Mouse (Mus musculus): ENCODE measurements around the gene Lmo7. TPM values are rescaled to one million over a fixed set of nuclear protein-coding genes. Genes with fewer than 3 reads are reported as not detected.

Lmo7 gene
- total RNA-seq, 1 experiment, result 19.4 TPM

DNA sequence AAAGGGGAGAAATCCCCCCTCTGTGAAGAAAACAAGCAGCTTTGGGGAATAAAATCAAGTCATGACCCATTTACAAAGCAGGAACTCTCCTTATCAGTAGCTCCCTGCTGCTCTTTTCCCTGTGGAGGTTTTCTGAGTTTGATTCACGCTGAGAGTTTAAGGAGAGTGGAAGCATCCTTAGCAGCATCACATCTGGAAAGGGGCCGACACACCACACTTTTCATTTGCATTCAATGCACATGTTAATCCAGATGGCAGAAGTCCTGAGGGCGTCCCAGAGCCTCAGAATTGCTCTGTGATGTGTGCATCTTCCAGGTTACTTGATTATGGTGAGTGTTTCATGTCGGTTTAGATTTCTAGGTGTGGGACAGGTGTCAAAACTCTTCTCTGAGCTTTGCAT, 25.7 kb downstream of the Lmo7 start:
- in situ Hi-C loops (cut with MboI; ENCODE audit: low sequenced_read_pairs in 2 of 2, unreplicated experiment in 2 of 2), result no loop called here
- H3K36me3 ChIP-seq (ENCODE audit: control insufficient read depth, insufficient read depth, low read length, poor library complexity, severe bottlenecking), result no peaks in the 10 kb centered on the region
- peaks cover 0 to 5% of the 10 kb centered on the region in 2 experiments; a peak in 1 of 4 replicates for H3K4me1 ChIP-seq (ENCODE audit: control insufficient read depth in 2 of 2, insufficient read depth in 2 of 2, low read length in 2 of 2, poor library complexity in 1 of 2)
- no peak overlapping the region for H3K4me3 ChIP-seq (ENCODE audit: insufficient read depth in 1 of 2, low read depth in 1 of 2, low read length in 2 of 2, poor library complexity in 1 of 2, severe bottlenecking in 1 of 2)
- no peaks in the 10 kb centered on the region for H3K9me3 ChIP-seq (ENCODE audit: control insufficient read depth, insufficient read depth, low read depth, low read length)
- DNase-seq (ENCODE audit: low read depth, low spot score), result no peak
- H3K27ac ChIP-seq (ENCODE audit: insufficient read depth, low read depth, low read length, poor library complexity, severe bottlenecking), result no peak overlapping the region
- TF ChIP-seq ZC3H11A (IDR thresholded peaks at IDR 0.05; ENCODE audit: borderline replicate concordance, low read depth, low read length) (no peak), CHD2 (IDR thresholded peaks at IDR 0.05; ENCODE audit: low read depth, low read length) (no peak), ZNF384 (IDR thresholded peaks at IDR 0.05; ENCODE audit: low read depth, low read length) (no peak), HCFC1 (IDR thresholded peaks at IDR 0.05; ENCODE audit: borderline replicate concordance, insufficient read depth, low read length) (no peak), MAFK (IDR thresholded peaks at IDR 0.05; ENCODE audit: insufficient read depth, low read depth, low read length) (no peak)
- H3K9ac ChIP-seq (ENCODE audit: insufficient read depth, low read depth, low read length, poor library complexity, severe bottlenecking), result no peak overlapping the region

DNA sequence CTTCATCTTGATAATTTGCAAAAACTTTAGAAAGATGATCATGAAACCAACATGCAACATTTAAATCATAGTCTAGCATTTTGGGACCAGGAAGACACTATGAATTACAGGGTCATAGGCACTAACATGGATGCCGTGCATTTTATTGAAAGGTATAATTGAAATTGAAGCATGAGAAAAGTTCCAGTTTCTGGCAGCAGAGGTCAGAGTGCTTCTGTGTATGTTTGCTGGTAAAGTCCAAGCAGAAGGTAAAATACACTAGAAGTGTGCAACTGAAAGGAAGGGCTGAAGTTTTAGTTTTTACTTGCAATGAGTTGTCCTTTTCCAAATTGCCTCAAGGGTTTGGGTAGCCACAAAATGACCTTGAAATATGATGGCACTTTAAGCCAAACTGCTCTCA, 32.5 kb downstream of the Lmo7 start:
- Histone ChIP-seq H3K9ac (ENCODE audit: insufficient read depth, low read depth, low read length, poor library complexity, severe bottlenecking) (no peak overlapping the region), H3K4me3 (ENCODE audit: insufficient read depth in 1 of 2, low read depth in 1 of 2, low read length in 2 of 2, poor library complexity in 1 of 2, severe bottlenecking in 1 of 2) (no peak overlapping the region), H3K9me3 (ENCODE audit: control insufficient read depth, insufficient read depth, low read depth, low read length) (no peaks in the 10 kb centered on the region), H3K27ac (ENCODE audit: insufficient read depth, low read depth, low read length, poor library complexity, severe bottlenecking) (no peak overlapping the region), H3K36me3 (ENCODE audit: control insufficient read depth, insufficient read depth, low read length, poor library complexity, severe bottlenecking) (no peaks in the 10 kb centered on the region), H3K4me1 (ENCODE audit: control insufficient read depth in 2 of 2, insufficient read depth in 2 of 2, low read length in 2 of 2, poor library complexity in 1 of 2) (peaks cover 0 to 4% of the 10 kb centered on the region in 2 experiments; a peak in 1 of 4 replicates)
- TF ChIP-seq ZNF384 (IDR thresholded peaks at IDR 0.05; ENCODE audit: low read depth, low read length), result no peak
- no peak for TF ChIP-seq CHD2 (IDR thresholded peaks at IDR 0.05; ENCODE audit: low read depth, low read length)
- TF ChIP-seq MAFK (IDR thresholded peaks at IDR 0.05; ENCODE audit: insufficient read depth, low read depth, low read length), result no peak
- no peak for TF ChIP-seq ZC3H11A (IDR thresholded peaks at IDR 0.05; ENCODE audit: borderline replicate concordance, low read depth, low read length)
- TF ChIP-seq HCFC1 (IDR thresholded peaks at IDR 0.05; ENCODE audit: borderline replicate concordance, insufficient read depth, low read length), result no peak
- DNase-seq (ENCODE audit: low read depth, low spot score), result no peak
- in situ Hi-C loops (cut with MboI; ENCODE audit: low sequenced_read_pairs in 2 of 2, unreplicated experiment in 2 of 2), result no loop called here

DNA sequence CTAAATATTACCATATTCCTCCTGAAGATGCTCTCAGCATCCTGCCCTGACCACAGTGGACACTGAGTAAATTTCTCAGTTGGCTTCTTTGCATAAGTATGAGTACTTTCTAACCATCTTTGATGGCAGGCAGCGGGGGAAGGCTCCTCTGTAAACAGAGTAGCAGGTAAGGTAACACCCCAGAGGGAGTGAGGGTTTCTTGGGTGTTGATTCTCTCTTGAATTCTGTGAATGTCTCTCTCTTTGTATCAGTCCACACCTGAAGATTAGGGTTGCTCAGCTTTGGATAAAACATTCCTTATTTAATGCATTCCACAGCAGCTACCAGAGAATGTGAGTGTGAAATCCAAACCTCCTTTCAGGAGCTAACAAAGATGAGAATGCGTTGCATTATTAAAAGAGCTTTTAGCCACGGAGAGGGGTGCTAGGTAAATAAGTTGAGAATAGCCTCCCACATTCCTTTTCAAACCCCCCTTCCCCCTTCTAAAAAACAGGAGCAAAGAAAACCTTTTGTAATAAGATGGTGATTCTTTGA, 34.1 kb downstream of the Lmo7 start:
- Histone ChIP-seq H3K9me3 (ENCODE audit: control insufficient read depth, insufficient read depth, low read depth, low read length) (no peaks in the 10 kb centered on the region), H3K4me1 (ENCODE audit: control insufficient read depth in 2 of 2, insufficient read depth in 2 of 2, low read length in 2 of 2, poor library complexity in 1 of 2) (peaks cover 0 to 7% of the 10 kb centered on the region in 2 experiments; a peak in 2 of 4 replicates), H3K9ac (ENCODE audit: insufficient read depth, low read depth, low read length, poor library complexity, severe bottlenecking) (no peak overlapping the region), H3K4me3 (ENCODE audit: insufficient read depth in 1 of 2, low read depth in 1 of 2, low read length in 2 of 2, poor library complexity in 1 of 2, severe bottlenecking in 1 of 2) (no peak overlapping the region), H3K36me3 (ENCODE audit: control insufficient read depth, insufficient read depth, low read length, poor library complexity, severe bottlenecking) (no peaks in the 10 kb centered on the region), H3K27ac (ENCODE audit: insufficient read depth, low read depth, low read length, poor library complexity, severe bottlenecking) (no peak overlapping the region)
- in situ Hi-C loops (cut with MboI; ENCODE audit: low sequenced_read_pairs in 2 of 2, unreplicated experiment in 2 of 2), result no loop called here
- DNase-seq (ENCODE audit: low read depth, low spot score), result no peak
- TF ChIP-seq HCFC1 (IDR thresholded peaks at IDR 0.05; ENCODE audit: borderline replicate concordance, insufficient read depth, low read length), result no peak

DNA sequence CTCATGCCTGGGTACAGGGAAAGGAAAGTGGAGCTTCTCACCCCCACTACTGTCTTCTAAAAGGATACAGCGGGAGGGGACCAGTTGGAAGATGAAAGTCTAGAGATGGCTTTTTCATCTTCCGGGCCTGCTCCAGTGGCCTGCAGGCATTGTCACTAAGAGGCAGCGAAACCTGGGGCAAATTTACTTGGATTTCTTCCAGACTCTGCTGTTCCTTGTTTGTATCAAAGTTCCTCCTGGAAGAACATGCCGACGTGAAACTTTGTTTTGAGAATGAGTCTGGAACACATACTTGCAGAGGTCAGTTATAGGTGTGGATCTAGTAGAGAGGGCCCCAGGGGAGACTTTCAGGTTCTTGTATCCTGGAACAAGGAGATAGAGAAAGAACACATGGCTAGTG, 41.6 kb downstream of the Lmo7 start:
- no peak for DNase-seq (ENCODE audit: low read depth, low spot score)
- H3K9ac ChIP-seq (ENCODE audit: insufficient read depth, low read depth, low read length, poor library complexity, severe bottlenecking), result no peak overlapping the region
- no peaks in the 10 kb centered on the region for H3K36me3 ChIP-seq (ENCODE audit: control insufficient read depth, insufficient read depth, low read length, poor library complexity, severe bottlenecking)
- TF ChIP-seq HCFC1 (IDR thresholded peaks at IDR 0.05; ENCODE audit: borderline replicate concordance, insufficient read depth, low read length) (no peak), ZNF384 (IDR thresholded peaks at IDR 0.05; ENCODE audit: low read depth, low read length) (no peak), CHD2 (IDR thresholded peaks at IDR 0.05; ENCODE audit: low read depth, low read length) (no peak), MAFK (IDR thresholded peaks at IDR 0.05; ENCODE audit: insufficient read depth, low read depth, low read length) (no peak), ZC3H11A (IDR thresholded peaks at IDR 0.05; ENCODE audit: borderline replicate concordance, low read depth, low read length) (no peak)
- no peak overlapping the region for H3K4me3 ChIP-seq (ENCODE audit: insufficient read depth in 1 of 2, low read depth in 1 of 2, low read length in 2 of 2, poor library complexity in 1 of 2, severe bottlenecking in 1 of 2)
- peaks cover 6 to 8% of the 10 kb centered on the region in 2 experiments for H3K4me1 ChIP-seq (ENCODE audit: control insufficient read depth in 2 of 2, insufficient read depth in 2 of 2, low read length in 2 of 2, poor library complexity in 1 of 2)
- no peak overlapping the region for H3K27ac ChIP-seq (ENCODE audit: insufficient read depth, low read depth, low read length, poor library complexity, severe bottlenecking)
- H3K9me3 ChIP-seq (ENCODE audit: control insufficient read depth, insufficient read depth, low read depth, low read length), result no peaks in the 10 kb centered on the region
- in situ Hi-C loops (cut with MboI; ENCODE audit: low sequenced_read_pairs in 2 of 2, unreplicated experiment in 2 of 2), result no loop called here

DNA sequence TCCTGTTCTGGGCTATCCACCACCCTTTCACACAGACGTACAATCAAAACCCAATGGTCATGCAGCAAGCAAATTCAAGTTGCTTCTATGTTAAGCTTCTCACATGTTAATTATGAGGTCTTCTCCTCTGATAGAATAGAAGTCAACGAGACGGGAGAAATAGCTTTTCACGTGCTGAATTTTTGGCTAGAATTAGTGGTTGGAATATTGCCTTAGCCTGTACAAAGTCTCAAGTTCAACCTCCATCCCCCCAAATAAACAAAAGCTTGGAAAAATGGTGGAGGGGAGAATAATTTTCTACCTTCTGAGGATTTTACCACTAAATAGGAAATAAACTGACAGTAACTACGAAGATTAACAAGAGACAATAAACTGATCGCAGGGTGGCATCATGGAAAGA, 42.0 kb downstream of the Lmo7 start:
- in situ Hi-C loops (cut with MboI; ENCODE audit: low sequenced_read_pairs in 2 of 2, unreplicated experiment in 2 of 2), result no loop called here
- no peaks in the 10 kb centered on the region for H3K36me3 ChIP-seq (ENCODE audit: control insufficient read depth, insufficient read depth, low read length, poor library complexity, severe bottlenecking)
- H3K9me3 ChIP-seq (ENCODE audit: control insufficient read depth, insufficient read depth, low read depth, low read length), result no peaks in the 10 kb centered on the region
- TF ChIP-seq HCFC1 (IDR thresholded peaks at IDR 0.05; ENCODE audit: borderline replicate concordance, insufficient read depth, low read length), result no peak
- TF ChIP-seq ZC3H11A (IDR thresholded peaks at IDR 0.05; ENCODE audit: borderline replicate concordance, low read depth, low read length), result no peak
- no peak for TF ChIP-seq MAFK (IDR thresholded peaks at IDR 0.05; ENCODE audit: insufficient read depth, low read depth, low read length)
- no peak for DNase-seq (ENCODE audit: low read depth, low spot score)
- H3K4me3 ChIP-seq (ENCODE audit: insufficient read depth in 1 of 2, low read depth in 1 of 2, low read length in 2 of 2, poor library complexity in 1 of 2, severe bottlenecking in 1 of 2), result no peak overlapping the region
- H3K27ac ChIP-seq (ENCODE audit: insufficient read depth, low read depth, low read length, poor library complexity, severe bottlenecking), result no peak overlapping the region
- peaks cover 6 to 8% of the 10 kb centered on the region in 2 experiments for H3K4me1 ChIP-seq (ENCODE audit: control insufficient read depth in 2 of 2, insufficient read depth in 2 of 2, low read length in 2 of 2, poor library complexity in 1 of 2)
- no peak overlapping the region for H3K9ac ChIP-seq (ENCODE audit: insufficient read depth, low read depth, low read length, poor library complexity, severe bottlenecking)
